In the genomic region with DNA sequence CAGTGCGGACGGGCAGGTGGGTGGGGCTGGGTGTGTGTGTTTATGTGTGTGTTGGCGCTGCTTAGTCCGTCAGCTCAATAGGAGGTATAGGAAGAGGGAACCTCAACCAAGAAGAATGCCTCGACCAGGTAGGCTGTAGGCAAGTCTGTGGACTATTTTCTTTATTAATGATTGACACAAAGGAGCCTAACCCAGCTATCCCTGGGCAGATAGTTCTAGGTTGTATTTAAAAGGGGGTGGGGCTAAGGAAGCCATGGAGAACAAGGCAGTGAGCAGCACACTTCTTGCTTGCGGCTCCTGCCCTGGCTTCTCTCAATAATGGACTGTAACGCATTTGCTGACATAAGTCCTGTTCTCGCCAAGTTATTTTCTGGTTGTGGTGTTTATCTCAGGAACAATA, we compare ENCODE assay signal across 30 mouse cellular contexts. TPM values are rescaled to one million over a fixed set of nuclear protein-coding genes. Genes with fewer than 3 reads are reported as not detected.
A peak's percentile ranks its signal among the peaks of the same experiment; 100 is the strongest.
DNase-seq lines count a peak whose midpoint lies in the region; ATAC-seq and TF ChIP-seq lines count a peak whose summit lies in the region.
"Had no signal": no experiment of that assay in that cellular context is flagged by ENCODE, and none has a peak within 500 bp of the region (broad histone marks: within the 10 kb centered on the region; RNA-seq: fewer than 3 reads in every experiment).

No protein-coding gene starts in this region.

- no peaks in the 10 kb centered on the region for H3K4me1 ChIP-seq in intestine, embryonic 15.5 days (replicated peaks)
- H3K4me1 ChIP-seq in kidney, embryonic 15.5 days, result peaks cover 4% of the 10 kb centered on the region; the same call in 1 of the 2 replicates
- no peaks in the 10 kb centered on the region for H3K4me1 ChIP-seq in stomach, postnatal 0 days (replicated peaks; ENCODE audit: control insufficient read depth, insufficient read depth)
- no peaks in the 10 kb centered on the region for H3K4me1 ChIP-seq in midbrain, embryonic 15.5 days
- H3K4me1 ChIP-seq: embryonic facial prominence, embryonic 10.5 days; limb, embryonic 12.5 days; midbrain, embryonic 10.5 days had no signal

- DNase-seq in 416B (ENCODE audit: low read depth), result peak; percentile 40
- DNase-seq in stomach, postnatal 0 days (ENCODE audit: low spot score), result no peak
- no peak for DNase-seq in frontal cortex, adult 2 months (ENCODE audit: extremely low spot score in 1 of 2, low spot score in 1 of 2)
- DNase-seq: adrenal gland, postnatal 25 days; B cell, adult 2 months; cerebellum, adult 11-12 months; cerebellum, adult 9-11 months; gastrocnemius, postnatal 25 days; heart, adult 11 months; layer of hippocampus, postnatal 36 days; lung, embryonic 14.5 days; lung, postnatal 14 days; right cerebral cortex, adult 18-20 months; spleen, adult 18-20 months; thymus, adult 18-20 months; thymus, postnatal 25 days had no signal

- no peak overlapping the region for H3K4me3 ChIP-seq in intestine, embryonic 15.5 days (replicated peaks)
- H3K4me3 ChIP-seq in kidney, embryonic 15.5 days (replicated peaks), result no peak overlapping the region
- no peak overlapping the region for H3K4me3 ChIP-seq in stomach, postnatal 0 days (ENCODE audit: low read depth, low read length)
- no peak overlapping the region for H3K4me3 ChIP-seq in midbrain, embryonic 15.5 days
- H3K4me3 ChIP-seq: embryonic facial prominence, embryonic 10.5 days; embryonic facial prominence, embryonic 15.5 days; forebrain, embryonic 13.5 days; heart, embryonic 10.5 days; heart, embryonic 15.5 days; limb, embryonic 12.5 days; liver, embryonic 15.5 days; midbrain, embryonic 10.5 days had no signal

- H3K27ac ChIP-seq in intestine, embryonic 15.5 days, result no peak overlapping the region
- no peak overlapping the region for H3K27ac ChIP-seq in kidney, embryonic 15.5 days
- no peak overlapping the region for H3K27ac ChIP-seq in stomach, postnatal 0 days (replicated peaks)
- no peak overlapping the region for H3K27ac ChIP-seq in midbrain, embryonic 15.5 days
- H3K27ac ChIP-seq: embryonic facial prominence, embryonic 10.5 days; embryonic facial prominence, embryonic 15.5 days; forebrain, embryonic 13.5 days; heart, embryonic 10.5 days; heart, embryonic 15.5 days; hindbrain, postnatal 0 days; limb, embryonic 12.5 days; liver, embryonic 15.5 days; midbrain, embryonic 10.5 days had no signal

- H3K9ac ChIP-seq in intestine, embryonic 15.5 days, result no peak overlapping the region
- H3K9ac ChIP-seq in kidney, embryonic 15.5 days, result no peak overlapping the region
- H3K9ac ChIP-seq in stomach, postnatal 0 days (ENCODE audit: low read length), result no peak overlapping the region
- H3K9ac ChIP-seq in midbrain, embryonic 15.5 days, result no peak overlapping the region
- H3K9ac ChIP-seq: embryonic facial prominence, embryonic 15.5 days; forebrain, embryonic 13.5 days; heart, embryonic 15.5 days; limb, embryonic 12.5 days; liver, embryonic 15.5 days; lung, embryonic 14.5 days had no signal

- H3K9me3 ChIP-seq in intestine, embryonic 15.5 days, result no peaks in the 10 kb centered on the region
- H3K9me3 ChIP-seq in kidney, embryonic 15.5 days (replicated peaks), result no peaks in the 10 kb centered on the region; the same call in 1 of the 2 replicates
- 0 out of 2 replicates have a peak, but pooled peaks cover 5% of the 10 kb centered on the region for H3K9me3 ChIP-seq in stomach, postnatal 0 days (ENCODE audit: control insufficient read depth, low read length)
- no peaks in the 10 kb centered on the region for H3K9me3 ChIP-seq in midbrain, embryonic 15.5 days
- H3K9me3 ChIP-seq: embryonic facial prominence, embryonic 15.5 days; heart, embryonic 15.5 days; limb, embryonic 12.5 days; liver, embryonic 15.5 days had no signal

- 63% methylated on average over 8 of the region's 8 CpGs for WGBS in intestine, embryonic 15.5 days
- 79% methylated on average over 8 of the region's 8 CpGs for WGBS in kidney, embryonic 15.5 days
- WGBS in stomach, postnatal 0 days, result 64% methylated on average over 8 of the region's 8 CpGs
- WGBS in midbrain, embryonic 15.5 days, result 91% methylated on average over 8 of the region's 8 CpGs

- H3K36me3 ChIP-seq in intestine, embryonic 15.5 days, result peaks cover 4% of the 10 kb centered on the region
- H3K36me3 ChIP-seq in kidney, embryonic 15.5 days, result peaks cover 49% of the 10 kb centered on the region
- H3K36me3 ChIP-seq in stomach, postnatal 0 days (ENCODE audit: control insufficient read depth, insufficient read depth, low read length), result peaks cover 4% of the 10 kb centered on the region
- peaks cover 29% of the 10 kb centered on the region for H3K36me3 ChIP-seq in midbrain, embryonic 15.5 days (replicated peaks)

- ATAC-seq in intestine, embryonic 15.5 days, result peak; percentile 87
- peak; percentile 79 for ATAC-seq in kidney, embryonic 15.5 days (replicated peaks; ENCODE audit: low FRiP score)
- 0 out of 2 replicates have a peak, but pooled peaks have one; percentile 26 for ATAC-seq in stomach, postnatal 0 days (ENCODE audit: low FRiP score, low TSS enrichment)
- no peak for ATAC-seq in erythroblast, adult 5-6 weeks (replicated peaks; ENCODE audit: low FRiP score, poor library complexity, severe bottlenecking)
- ATAC-seq in midbrain, embryonic 15.5 days (replicated peaks), result no peak
- ATAC-seq: forebrain, embryonic 13.5 days; hindbrain, postnatal 0 days; midbrain, embryonic 16.5 days had no signal

- no peak for TF ChIP-seq CTCF in stomach, postnatal 0 days (IDR thresholded peaks at IDR 0.05; ENCODE audit: low read depth)

- no peaks in the 10 kb centered on the region for H3K27me3 ChIP-seq in intestine, embryonic 15.5 days (replicated peaks)
- no peaks in the 10 kb centered on the region for H3K27me3 ChIP-seq in kidney, embryonic 15.5 days
- no peaks in the 10 kb centered on the region for H3K27me3 ChIP-seq in stomach, postnatal 0 days (ENCODE audit: control insufficient read depth, insufficient read depth, low read length)
- no peaks in the 10 kb centered on the region for H3K27me3 ChIP-seq in midbrain, embryonic 15.5 days (replicated peaks)
- H3K27me3 ChIP-seq: embryonic facial prominence, embryonic 15.5 days; forebrain, embryonic 13.5 days; heart, embryonic 15.5 days; limb, embryonic 12.5 days; liver, embryonic 15.5 days had no signal

- H3K4me2 ChIP-seq in intestine, embryonic 15.5 days (replicated peaks), result no peak overlapping the region
- H3K4me2 ChIP-seq in kidney, embryonic 15.5 days, result no peak overlapping the region
- H3K4me2 ChIP-seq in stomach, postnatal 0 days (replicated peaks; ENCODE audit: low read depth), result no peak overlapping the region
- no peak overlapping the region for H3K4me2 ChIP-seq in midbrain, embryonic 15.5 days
- H3K4me2 ChIP-seq: embryonic facial prominence, embryonic 15.5 days; forebrain, embryonic 13.5 days; heart, embryonic 15.5 days; limb, embryonic 12.5 days; liver, embryonic 15.5 days; lung, embryonic 14.5 days had no signal

- TF ChIP-seq EP300 in stomach, postnatal 0 days (optimal IDR thresholded peaks at IDR 0.05), result no peak

RNA-seq across cellular contexts. Expression of gene Sos2, which starts 32.1 kb away (rescaled TPM):
- 8.5 and 8.7 TPM in 2 replicates for polyA plus RNA-seq in intestine, embryonic 15.5 days (2015; fragmentation: Nextera tagmentation; extraction: Ambion mirVana)
- polyA plus RNA-seq in kidney, embryonic 15.5 days (2015; fragmentation: Nextera tagmentation; extraction: Ambion mirVana), result 8.7 and 9.1 TPM in 2 replicates
- 5.4 and 6.0 TPM in 2 replicates for polyA plus RNA-seq in stomach, postnatal 0 days (2015; fragmentation: Nextera tagmentation; extraction: Ambion mirVana)
- polyA plus RNA-seq in frontal cortex, adult 2 months (2012; rRNA removed), result 31.2 and 32.6 TPM in 2 replicates
- 20.7 and 31.3 TPM in 2 replicates for total RNA-seq in erythroblast, adult 5-6 weeks (2015; ENCODE audit: low replicate concordance)
- 13.5 and 14.3 TPM in 2 replicates for total RNA-seq in erythroblast, adult 5-6 weeks (2017; ENCODE audit: low replicate concordance)
- 13.0 and 13.2 TPM in 2 replicates for polyA plus RNA-seq in midbrain, embryonic 15.5 days (2015; fragmentation: Nextera tagmentation; extraction: Ambion mirVana)

Comparison
In these comparisons a context has a peak if more than half of its experiments do, and no peak if none do; other contexts are left out.
1. ATAC-seq: peak in intestine, embryonic 15.5 days (single experiment), kidney, embryonic 15.5 days (single experiment) and stomach, postnatal 0 days (single experiment); none in erythroblast, adult 5-6 weeks (single experiment) and midbrain, embryonic 15.5 days (single experiment).